Mouse (Mus musculus): ENCODE measurements around the gene Gm10188. TPM values are rescaled to one million over a fixed set of nuclear protein-coding genes. Genes with fewer than 3 reads are reported as not detected.

Gene Gm10188
- polyA plus RNA-seq, 1 experiment from 2014 or later, result not detected

GRCm38 (mm10) chr1:132195681-132196080 lies 33.9 kb downstream of the Gm10188 start:
- H3K27ac ChIP-seq (ENCODE audit: low read depth), result no peak overlapping the region
- H3K27me3 ChIP-seq (replicated peaks; ENCODE audit: control insufficient read depth, insufficient read depth, low read length), result peaks cover 51% of the 10 kb centered on the region
- DNase-seq (ENCODE audit: low spot score), result no peak
- H3K36me3 ChIP-seq (ENCODE audit: control insufficient read depth, insufficient read depth, low read length), result no peaks in the 10 kb centered on the region
- H3K4me3 ChIP-seq (ENCODE audit: low read depth, low read length), result no peak overlapping the region
- no peak overlapping the region for H3K9ac ChIP-seq (ENCODE audit: low read length)
- no peak overlapping the region for H3K4me2 ChIP-seq (ENCODE audit: low read length)
- no peaks in the 10 kb centered on the region for H3K9me3 ChIP-seq (ENCODE audit: control insufficient read depth, low read length)
- peaks cover 14% of the 10 kb centered on the region for H3K4me1 ChIP-seq (replicated peaks; ENCODE audit: control insufficient read depth, insufficient read depth, low read length)
- no peak for ATAC-seq (replicated peaks; ENCODE audit: low FRiP score, low TSS enrichment, low read depth)
- 55% methylated on average over 5 of the region's 5 CpGs for WGBS

- H3K9me3 ChIP-seq (ENCODE audit: control insufficient read depth, low read length), result no peaks in the 10 kb centered on the region
- no peaks in the 10 kb centered on the region for H3K36me3 ChIP-seq (ENCODE audit: control insufficient read depth, insufficient read depth, low read length)
- peaks cover 10% of the 10 kb centered on the region for H3K4me1 ChIP-seq (replicated peaks; ENCODE audit: control insufficient read depth, insufficient read depth, low read length)
- DNase-seq (ENCODE audit: low spot score) (no peak), ATAC-seq (replicated peaks; ENCODE audit: low FRiP score, low TSS enrichment, low read depth) (no peak)
- no peak overlapping the region for H3K4me3 ChIP-seq (ENCODE audit: low read depth, low read length)
- no peak overlapping the region for H3K4me2 ChIP-seq (ENCODE audit: low read length)
- H3K9ac ChIP-seq (ENCODE audit: low read length), result no peak overlapping the region
- WGBS, result 48% methylated on average over 9 of the region's 9 CpGs
- peaks cover 57% of the 10 kb centered on the region for H3K27me3 ChIP-seq (replicated peaks; ENCODE audit: control insufficient read depth, insufficient read depth, low read length)
- no peak overlapping the region for H3K27ac ChIP-seq (ENCODE audit: low read depth)
Observed at GRCm38 (mm10) chr1:132195100-132195499, 34.5 kb downstream of the Gm10188 start.

- Histone ChIP-seq H3K36me3 (ENCODE audit: control insufficient read depth, insufficient read depth, low read length) (no peaks in the 10 kb centered on the region), H3K9ac (ENCODE audit: low read length) (no peak overlapping the region), H3K4me1 (replicated peaks; ENCODE audit: control insufficient read depth, insufficient read depth, low read length) (peaks cover 7% of the 10 kb centered on the region; the same call in 1 of the 2 replicates), H3K27ac (ENCODE audit: low read depth) (no peak overlapping the region), H3K9me3 (ENCODE audit: control insufficient read depth, low read length) (no peaks in the 10 kb centered on the region), H3K4me3 (ENCODE audit: low read depth, low read length) (no peak overlapping the region), H3K27me3 (replicated peaks; ENCODE audit: control insufficient read depth, insufficient read depth, low read length) (peaks cover 58% of the 10 kb centered on the region), H3K4me2 (ENCODE audit: low read length) (no peak overlapping the region)
- ATAC-seq (replicated peaks; ENCODE audit: low FRiP score, low TSS enrichment, low read depth) (no peak), DNase-seq (ENCODE audit: low spot score) (no peak)
- WGBS, result 53% methylated on average over 3 of the region's 3 CpGs
Observed at GRCm38 (mm10) chr1:132194624-132195023, 34.9 kb downstream of the Gm10188 start.

- 69% methylated on average over 3 of the region's 3 CpGs for WGBS
- Histone ChIP-seq H3K36me3 (ENCODE audit: control insufficient read depth, insufficient read depth, low read length) (no peaks in the 10 kb centered on the region), H3K4me2 (ENCODE audit: low read length) (no peak overlapping the region), H3K27me3 (replicated peaks; ENCODE audit: control insufficient read depth, insufficient read depth, low read length) (peaks cover 65% of the 10 kb centered on the region), H3K4me1 (replicated peaks; ENCODE audit: control insufficient read depth, insufficient read depth, low read length) (peaks cover 7% of the 10 kb centered on the region; the same call in 1 of the 2 replicates), H3K4me3 (ENCODE audit: low read depth, low read length) (no peak overlapping the region), H3K9me3 (ENCODE audit: control insufficient read depth, low read length) (no peaks in the 10 kb centered on the region), H3K27ac (ENCODE audit: low read depth) (no peak overlapping the region), H3K9ac (ENCODE audit: low read length) (no peak overlapping the region)
- DNase-seq (ENCODE audit: low spot score) (no peak), ATAC-seq (replicated peaks; ENCODE audit: low FRiP score, low TSS enrichment, low read depth) (no peak)
Observed at GRCm38 (mm10) chr1:132193806-132194205, 35.8 kb downstream of the Gm10188 start.

GRCm38 (mm10) chr1:132191786-132192680 lies 37.5 kb downstream of the Gm10188 start:
- H3K27ac ChIP-seq (ENCODE audit: low read depth), result no peak overlapping the region
- ATAC-seq (replicated peaks; ENCODE audit: low FRiP score, low TSS enrichment, low read depth) (no peak), DNase-seq (ENCODE audit: low spot score) (peak; percentile 69)
- peaks cover 70% of the 10 kb centered on the region for H3K27me3 ChIP-seq (replicated peaks; ENCODE audit: control insufficient read depth, insufficient read depth, low read length)
- no peak overlapping the region for H3K9ac ChIP-seq (ENCODE audit: low read length)
- H3K4me2 ChIP-seq (ENCODE audit: low read length), result peak overlapping the region; percentile 96
- peak overlapping the region; percentile 56 for H3K4me3 ChIP-seq (ENCODE audit: low read depth, low read length)
- WGBS, result 7% methylated on average over 16 of the region's 16 CpGs
- no peaks in the 10 kb centered on the region for H3K9me3 ChIP-seq (ENCODE audit: control insufficient read depth, low read length)
- peaks cover 7% of the 10 kb centered on the region; the same call in 1 of the 2 replicates for H3K4me1 ChIP-seq (replicated peaks; ENCODE audit: control insufficient read depth, insufficient read depth, low read length)
- no peaks in the 10 kb centered on the region for H3K36me3 ChIP-seq (ENCODE audit: control insufficient read depth, insufficient read depth, low read length)

GRCm38 (mm10) chr1:132191093-132191785 lies 38.3 kb downstream of the Gm10188 start, which contains the start of the genes Lemd1 and AC124108.1:
Lemd1 (plus strand) TSS chr1:132191431.
AC124108.1 (plus strand) TSS chr1:132191457.
- Histone ChIP-seq H3K4me2 (ENCODE audit: low read length) (peak within 1 kb of the TSS; percentile 96), H3K27ac (ENCODE audit: low read depth) (no peak within 1 kb of the TSS), H3K9ac (ENCODE audit: low read length) (peak within 1 kb of the TSS; percentile 39), H3K36me3 (ENCODE audit: control insufficient read depth, insufficient read depth, low read length) (no peaks in the 10 kb centered on the region), H3K9me3 (ENCODE audit: control insufficient read depth, low read length) (no peaks in the 10 kb centered on the region), H3K4me1 (replicated peaks; ENCODE audit: control insufficient read depth, insufficient read depth, low read length) (peaks cover 7% of the 10 kb centered on the region; the same call in 1 of the 2 replicates), H3K27me3 (replicated peaks; ENCODE audit: control insufficient read depth, insufficient read depth, low read length) (peaks cover 69% of the 10 kb centered on the region), H3K4me3 (ENCODE audit: low read depth, low read length) (peak within 1 kb of the TSS; percentile 56)
- ATAC-seq (replicated peaks; ENCODE audit: low FRiP score, low TSS enrichment, low read depth), result no peak
- no peak for DNase-seq (ENCODE audit: low spot score)
- under 1% methylated on average over 34 of the region's 34 CpGs for WGBS

- no peaks in the 10 kb centered on the region for H3K36me3 ChIP-seq (ENCODE audit: control insufficient read depth, insufficient read depth, low read length)
- no peaks in the 10 kb centered on the region for H3K9me3 ChIP-seq (ENCODE audit: control insufficient read depth, low read length)
- peak overlapping the region; percentile 96 for H3K4me2 ChIP-seq (ENCODE audit: low read length)
- peak; percentile 72 for DNase-seq (ENCODE audit: low spot score)
- peak overlapping the region; percentile 56 for H3K4me3 ChIP-seq (ENCODE audit: low read depth, low read length)
- peak overlapping the region; percentile 39 for H3K9ac ChIP-seq (ENCODE audit: low read length)
- peaks cover 69% of the 10 kb centered on the region for H3K27me3 ChIP-seq (replicated peaks; ENCODE audit: control insufficient read depth, insufficient read depth, low read length)
- H3K27ac ChIP-seq (ENCODE audit: low read depth), result no peak overlapping the region
- peak; percentile 25; the same call in 1 of the 2 replicates for ATAC-seq (replicated peaks; ENCODE audit: low FRiP score, low TSS enrichment, low read depth)
- H3K4me1 ChIP-seq (replicated peaks; ENCODE audit: control insufficient read depth, insufficient read depth, low read length), result peaks cover 7% of the 10 kb centered on the region; the same call in 1 of the 2 replicates
- under 1% methylated on average over 62 of the region's 62 CpGs for WGBS
Observed at GRCm38 (mm10) chr1:132190621-132191092, 38.9 kb downstream of the Gm10188 start.

- Histone ChIP-seq H3K9ac (ENCODE audit: low read length) (peak overlapping the region; percentile 39), H3K4me3 (ENCODE audit: low read depth, low read length) (peak overlapping the region; percentile 56), H3K27ac (ENCODE audit: low read depth) (no peak overlapping the region), H3K9me3 (ENCODE audit: control insufficient read depth, low read length) (no peaks in the 10 kb centered on the region), H3K36me3 (ENCODE audit: control insufficient read depth, insufficient read depth, low read length) (no peaks in the 10 kb centered on the region), H3K27me3 (replicated peaks; ENCODE audit: control insufficient read depth, insufficient read depth, low read length) (peaks cover 69% of the 10 kb centered on the region), H3K4me2 (ENCODE audit: low read length) (peak overlapping the region; percentile 96), H3K4me1 (replicated peaks; ENCODE audit: control insufficient read depth, insufficient read depth, low read length) (peaks cover 7% of the 10 kb centered on the region; the same call in 1 of the 2 replicates)
- peak; percentile 73 for DNase-seq (ENCODE audit: low spot score)
- WGBS, result under 1% methylated on average over 39 of the region's 50 CpGs
- ATAC-seq (replicated peaks; ENCODE audit: low FRiP score, low TSS enrichment, low read depth), result peak; percentile 53; the same call in 1 of the 2 replicates
Observed at GRCm38 (mm10) chr1:132190040-132190513, 39.5 kb downstream of the Gm10188 start.

Measured in intestine, embryonic 14.5 days (tissue).